Mouse (Mus musculus): ENCODE results near the gene Sema4c. TPM values are rescaled to one million over a fixed set of nuclear protein-coding genes. Genes with fewer than 3 reads are reported as not detected.

Sema4c gene
- total RNA-seq, 2 experiments from 2014 or later = 60.5 to 65.4 TPM

DNA sequence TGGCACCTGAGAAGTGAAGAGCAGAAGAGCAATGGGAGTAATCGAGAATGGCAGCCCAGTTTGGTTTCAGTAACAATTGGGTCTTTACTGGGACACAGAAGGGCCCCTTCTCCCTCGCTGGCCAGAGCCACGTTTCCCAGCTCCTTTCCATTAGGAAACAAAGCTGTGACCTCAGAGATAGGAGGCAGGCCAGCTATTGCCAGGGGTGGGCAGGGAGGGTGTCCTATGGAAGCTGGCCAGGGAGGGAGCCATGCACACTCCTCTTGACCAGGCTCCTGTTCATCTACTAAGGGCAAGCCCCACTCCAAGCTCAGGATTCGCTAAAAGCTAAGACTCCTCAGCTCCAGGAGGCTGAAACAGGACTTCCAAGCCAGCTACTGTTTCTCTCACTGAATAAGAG lies 1.1 kb upstream of the Sema4c start:
- intact Hi-C loops (cut with DNase I) = loop anchor here (5.0 to 10.0 kb wide), 2 partner anchors 76 to 123 kb away; partner anchors contain the start of gene Fam178b
- no peak for DNase-seq

DNA sequence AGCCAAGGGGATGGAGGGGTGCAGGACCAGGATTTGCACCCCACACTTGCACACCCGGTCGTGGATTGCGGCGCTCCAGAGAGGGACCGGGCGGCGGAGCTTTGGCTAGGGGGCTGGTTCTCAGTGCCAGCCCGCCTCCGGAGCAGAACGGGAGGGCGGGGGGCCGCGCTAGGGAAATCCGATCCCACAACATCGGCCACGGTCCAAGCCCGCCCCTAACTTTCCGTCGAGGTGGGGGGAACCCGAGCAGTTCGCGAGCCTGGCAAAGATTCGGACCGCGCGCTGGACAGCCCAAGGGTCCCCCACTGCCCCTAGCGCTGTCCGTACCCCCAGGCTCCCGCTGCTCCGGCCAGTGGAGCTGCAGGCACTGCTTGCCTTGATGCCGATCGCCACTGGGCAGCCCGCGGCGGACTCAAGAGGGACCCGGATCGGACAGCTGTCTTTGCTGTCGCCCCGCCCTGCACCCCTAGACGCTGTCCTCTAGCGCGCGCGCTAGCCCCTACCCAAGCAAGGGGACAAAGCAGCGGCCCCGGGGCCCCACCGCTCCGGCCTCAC lies 615 bp downstream of the Sema4c start:
- intact Hi-C loops (cut with DNase I) = loop anchor here (5.0 to 10.0 kb wide), 2 partner anchors 77 to 125 kb away; partner anchors contain the start of gene Fam178b
- DNase-seq = peak; percentile 92

DNA sequence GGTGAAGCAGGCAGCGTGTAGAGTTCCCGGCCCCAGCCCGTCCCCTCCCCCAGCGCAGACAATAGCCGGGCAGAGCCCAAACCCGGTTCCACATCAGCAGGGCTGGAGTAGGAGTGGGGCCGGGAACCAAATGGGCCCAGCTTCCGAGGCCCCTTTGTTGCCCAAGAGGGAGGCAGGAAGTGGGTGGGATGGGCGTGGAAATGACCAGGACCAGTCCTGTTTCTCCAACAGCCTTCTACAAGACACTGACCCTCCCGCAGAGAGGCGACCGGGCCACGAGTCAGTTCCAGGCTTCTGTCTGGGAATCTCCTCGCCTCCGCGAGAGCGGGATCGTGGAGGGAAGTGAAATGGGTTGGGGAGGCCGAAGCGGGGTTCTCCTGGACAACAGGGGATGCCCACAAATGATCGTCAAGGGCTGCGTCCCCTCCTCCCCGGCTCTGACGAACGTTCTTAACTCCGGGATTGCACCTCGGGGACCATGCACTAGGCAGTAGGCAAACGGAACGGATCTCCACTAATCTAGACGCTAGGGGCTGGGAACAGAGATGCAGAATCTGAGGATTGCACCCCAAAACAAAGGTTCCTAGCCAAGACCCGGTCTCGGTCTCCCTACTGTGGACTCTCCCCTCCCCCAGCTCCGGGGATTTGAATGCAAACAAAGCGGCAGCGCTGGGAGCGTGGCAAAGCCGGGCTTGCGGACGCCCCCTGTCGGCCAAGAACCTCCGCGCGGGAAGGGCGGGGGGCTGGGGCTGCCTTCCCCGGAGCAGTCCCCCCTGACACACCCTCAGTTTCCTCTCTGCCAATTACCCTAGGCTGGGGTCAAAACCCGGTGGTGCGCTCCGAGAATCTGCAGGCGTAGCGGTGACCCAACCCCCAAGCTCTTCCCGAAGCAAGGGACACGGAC lies 1.3 kb downstream of the Sema4c start:
- intact Hi-C loops (cut with DNase I) = loop anchor here (5.0 to 10.0 kb wide), 2 partner anchors 78 to 125 kb away; partner anchors contain the start of gene Fam178b
- peak; percentile 99 for DNase-seq

DNA sequence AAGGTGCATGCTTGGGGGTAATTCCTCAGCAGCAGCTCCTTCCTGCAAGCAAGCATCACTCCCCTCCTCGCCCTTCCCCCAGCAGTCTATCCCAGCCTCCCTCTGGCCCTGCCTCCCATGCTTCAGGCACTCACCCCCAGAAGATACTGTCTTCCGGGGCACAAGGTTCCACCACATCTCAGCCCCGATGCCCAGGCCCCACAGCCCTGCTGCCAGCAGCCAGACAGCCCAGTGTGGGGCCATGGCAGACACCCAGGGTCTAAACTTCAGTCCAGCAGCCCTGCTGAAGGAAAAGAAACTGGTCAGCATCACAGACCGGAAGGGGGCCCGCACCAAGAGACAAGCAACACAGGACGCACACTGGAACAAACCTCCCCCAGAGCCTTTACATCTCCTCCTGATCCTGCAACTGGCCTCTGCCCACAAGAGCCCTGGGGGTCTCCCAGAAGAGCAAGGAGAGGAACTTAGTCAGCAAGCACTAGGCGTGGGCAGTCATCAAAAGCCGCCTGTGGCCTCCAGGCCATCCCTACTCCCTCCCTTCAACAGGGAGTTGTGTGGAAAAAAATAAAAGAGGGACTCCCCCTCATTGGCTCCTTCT lies 2.3 kb downstream of the Sema4c start:
- intact Hi-C loops (cut with DNase I) = loop anchor here (5.0 to 10.0 kb wide), 2 partner anchors 79 to 126 kb away; partner anchors contain the start of gene Fam178b
- peak; percentile 78 for DNase-seq

DNA sequence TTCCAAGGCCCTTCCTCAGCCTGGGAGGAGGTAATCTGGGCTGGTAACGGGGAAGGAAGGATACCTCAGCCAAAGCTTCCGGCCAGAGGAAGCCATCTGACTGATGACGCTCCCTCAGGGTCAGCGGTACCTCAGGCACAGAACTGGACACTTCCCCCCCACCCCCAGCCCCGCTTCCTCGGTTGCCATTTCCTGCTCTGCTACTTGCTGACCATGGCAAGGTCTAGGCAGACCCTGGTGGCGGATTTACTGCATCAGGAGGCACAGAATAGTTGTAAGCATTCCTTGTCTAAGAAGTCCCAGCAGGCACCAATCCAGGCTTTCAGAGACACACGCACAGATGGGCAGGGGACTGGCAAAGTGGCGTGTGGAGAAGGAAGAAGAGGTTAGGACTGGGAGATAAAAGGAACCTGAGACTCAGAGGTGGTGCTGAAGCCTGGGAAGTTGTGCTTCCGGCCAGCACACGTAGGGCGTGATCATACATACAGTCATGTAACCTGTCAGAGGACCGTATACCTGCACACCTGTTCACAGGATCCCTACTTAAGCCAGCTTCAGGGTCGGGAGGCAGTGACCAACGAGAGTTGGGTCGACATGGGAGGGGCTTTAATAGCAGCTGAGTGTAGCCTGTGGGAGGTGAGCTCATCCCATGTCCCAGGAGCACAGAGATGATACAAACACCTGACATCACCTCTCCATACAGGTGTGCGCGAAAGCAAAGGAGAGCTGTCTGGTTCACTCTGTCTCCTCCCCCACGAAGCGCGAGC lies 3.3 kb downstream of the Sema4c start:
- intact Hi-C loops (cut with DNase I) = loop anchor here (5.0 to 10.0 kb wide), 2 partner anchors 80 to 127 kb away; partner anchors contain the start of gene Fam178b
- DNase-seq = peak; percentile 44

DNA sequence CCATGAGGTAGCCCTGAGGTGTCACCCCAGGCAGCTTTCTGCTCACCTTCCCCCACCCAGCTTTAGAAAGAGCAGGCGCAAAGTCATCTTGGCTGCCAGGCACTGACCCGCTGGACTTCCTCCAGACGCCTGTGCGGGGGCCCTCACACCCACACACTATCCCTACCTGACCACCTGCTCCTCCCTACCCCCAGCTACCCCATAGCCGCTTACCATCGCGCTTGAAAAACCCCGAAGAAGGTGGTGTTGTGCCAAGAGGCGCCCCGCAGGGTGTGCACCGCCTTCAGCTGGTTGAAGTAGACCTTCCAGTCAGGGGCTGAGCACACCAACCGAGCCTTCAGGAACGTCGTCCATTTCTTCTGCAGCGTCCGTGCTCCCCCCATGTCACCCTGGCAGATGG lies 5.6 kb downstream of the Sema4c start:
- intact Hi-C loops (cut with DNase I) = loop anchor here (10.0 kb wide), 1 partner anchor 82 kb away; no protein-coding TSS in a partner anchor
- DNase-seq = peak; percentile 66

DNA sequence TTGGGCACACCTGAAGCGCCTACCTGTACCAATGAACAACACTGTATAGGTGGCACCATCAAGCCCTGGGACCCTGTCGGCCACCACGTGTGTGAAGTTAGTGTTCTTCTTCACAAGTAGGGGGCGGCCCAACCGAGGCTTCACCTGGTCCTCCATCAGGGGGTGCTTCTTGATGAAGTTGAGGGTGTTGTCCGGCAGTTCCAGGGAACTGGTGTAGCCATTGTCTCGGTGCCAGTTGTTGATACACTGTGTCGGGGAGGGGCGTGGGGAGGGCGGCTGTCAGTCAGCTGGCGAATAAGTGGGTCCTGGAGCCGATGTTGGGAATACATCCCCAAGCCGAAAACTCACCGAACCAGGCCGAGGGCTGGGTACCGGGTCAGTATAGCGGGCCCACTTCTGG lies 6.2 kb downstream of the Sema4c start:
- DNase-seq = no peak
- intact Hi-C loops (cut with DNase I) = loop anchor here (10.0 kb wide), 1 partner anchor 83 kb away; no protein-coding TSS in a partner anchor

DNA sequence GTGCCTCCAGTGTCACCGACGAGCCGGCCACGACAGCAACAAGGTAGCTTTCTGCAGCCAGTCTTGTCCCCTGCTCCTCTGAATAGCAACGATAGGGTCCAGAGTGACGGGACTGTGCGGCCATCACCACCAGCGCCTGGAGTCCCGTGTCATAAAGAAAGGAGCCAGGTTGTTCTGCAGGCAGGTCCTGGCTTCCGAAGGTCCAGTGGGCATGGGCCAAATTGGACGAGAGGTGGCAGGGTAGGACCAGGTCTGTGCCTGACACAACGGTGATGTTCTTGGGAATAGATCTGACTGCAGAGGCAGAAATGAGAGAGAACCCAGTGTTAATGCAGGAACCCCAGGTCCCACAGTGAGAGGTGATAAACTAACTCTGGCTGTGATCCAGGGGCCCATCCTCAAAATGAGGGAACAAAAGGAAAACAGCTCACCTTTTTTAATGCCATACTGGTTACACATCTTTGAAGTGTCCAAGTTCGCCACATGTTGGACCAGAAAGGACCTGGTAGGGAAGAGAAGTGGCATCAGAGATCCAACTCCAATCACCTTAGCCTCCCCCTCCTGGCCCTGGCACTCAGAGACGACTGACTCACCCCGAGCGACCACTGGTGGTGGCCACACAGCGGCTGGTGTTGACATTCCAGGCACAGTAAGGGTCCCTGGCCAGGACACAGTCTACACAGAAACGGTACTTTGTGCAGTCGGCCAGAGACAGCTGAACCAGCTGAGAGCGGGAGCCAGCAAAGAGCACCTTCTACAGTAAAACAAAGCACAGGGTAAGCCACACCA lies 7.9 kb downstream of the Sema4c start:
- intact Hi-C loops (cut with DNase I) = loop anchor here (10.0 kb wide), 1 partner anchor 85 kb away; no protein-coding TSS in a partner anchor
- no peak for DNase-seq

DNA sequence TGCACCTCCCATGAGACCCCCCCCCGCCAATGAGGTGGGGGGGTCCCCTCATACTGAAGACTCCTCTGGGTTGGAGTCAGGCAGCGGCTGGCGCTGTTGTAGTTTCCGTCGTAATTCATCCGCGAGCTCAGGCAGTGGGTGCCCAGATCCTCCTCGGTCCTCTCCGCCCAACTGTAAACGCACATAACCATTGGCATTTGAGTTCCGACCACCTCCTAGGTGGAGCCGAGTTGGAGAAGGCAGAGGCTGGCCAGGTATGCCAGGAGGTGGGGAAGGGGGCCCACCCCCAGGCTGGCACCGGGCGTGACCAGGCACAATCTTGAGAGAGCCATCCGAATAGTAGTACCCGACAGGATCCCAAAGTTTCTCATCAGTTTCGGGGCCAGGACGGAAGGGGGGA lies 8.7 kb downstream of the Sema4c start:
- intact Hi-C loops (cut with DNase I) = loop anchor here (5.0 kb wide), 1 partner anchor 143 kb away; the partner anchor contains the start of gene Cox5b
- DNase-seq = no peak

DNA sequence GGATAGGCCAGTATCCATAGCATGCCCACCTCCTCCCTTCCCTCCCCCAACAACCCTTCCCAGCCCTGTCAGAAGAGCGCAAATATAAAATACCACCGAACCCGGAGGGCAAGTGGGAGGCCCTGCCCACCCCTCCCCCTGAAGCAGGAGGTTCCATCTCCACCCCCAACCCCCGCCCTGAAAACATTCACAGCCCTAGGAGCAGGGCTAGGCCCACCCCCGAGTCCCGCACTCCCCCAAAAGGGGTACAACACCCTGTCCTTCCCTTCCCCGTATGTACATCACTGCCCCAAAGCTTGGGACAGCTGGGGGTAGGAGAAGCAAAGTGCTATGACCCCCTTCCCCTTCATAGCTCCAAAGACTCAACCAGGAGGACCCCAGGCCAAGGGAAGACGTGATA lies 9.4 kb downstream of the Sema4c start:
- intact Hi-C loops (cut with DNase I) = loop anchor here (5.0 kb wide), 1 partner anchor 144 kb away; the partner anchor contains the start of gene Cox5b

DNA sequence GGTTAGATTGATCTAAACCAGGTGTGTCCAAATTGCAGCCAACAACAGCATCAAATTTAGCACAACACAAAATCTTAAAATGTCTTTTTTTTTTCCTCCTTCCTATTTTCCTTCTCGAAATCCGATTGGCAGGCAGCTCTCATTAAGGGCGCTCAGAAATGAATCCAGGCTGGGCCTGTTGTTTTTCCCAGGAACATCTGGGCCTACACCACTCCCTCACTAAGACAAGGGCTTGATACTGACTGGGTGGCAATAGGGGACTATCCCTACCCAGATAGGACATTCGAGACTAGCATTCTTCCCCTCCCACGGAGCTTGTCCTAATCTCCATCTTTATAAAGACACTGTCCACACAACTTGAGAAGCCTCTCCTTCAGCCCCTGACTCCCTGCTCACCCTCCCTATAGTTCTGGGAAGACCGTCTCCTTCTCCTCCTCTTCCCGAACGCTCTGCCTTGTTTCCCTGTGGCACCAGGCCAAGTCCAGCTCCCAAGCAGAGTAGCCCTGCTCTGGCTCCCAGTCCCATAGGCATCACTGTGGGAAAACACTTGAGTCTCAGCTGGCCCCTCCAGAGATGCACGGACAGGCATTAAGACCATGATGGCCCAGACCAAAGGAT lies 10.1 kb downstream of the Sema4c start:
- intact Hi-C loops (cut with DNase I) = loop anchor here (5.0 kb wide), 1 partner anchor 144 kb away; the partner anchor contains the start of gene Cox5b
- DNase-seq = peak; percentile 66

More for the DNA sequence above, 9.4 kb downstream of the Sema4c start:
- no peak for DNase-seq

DNA sequence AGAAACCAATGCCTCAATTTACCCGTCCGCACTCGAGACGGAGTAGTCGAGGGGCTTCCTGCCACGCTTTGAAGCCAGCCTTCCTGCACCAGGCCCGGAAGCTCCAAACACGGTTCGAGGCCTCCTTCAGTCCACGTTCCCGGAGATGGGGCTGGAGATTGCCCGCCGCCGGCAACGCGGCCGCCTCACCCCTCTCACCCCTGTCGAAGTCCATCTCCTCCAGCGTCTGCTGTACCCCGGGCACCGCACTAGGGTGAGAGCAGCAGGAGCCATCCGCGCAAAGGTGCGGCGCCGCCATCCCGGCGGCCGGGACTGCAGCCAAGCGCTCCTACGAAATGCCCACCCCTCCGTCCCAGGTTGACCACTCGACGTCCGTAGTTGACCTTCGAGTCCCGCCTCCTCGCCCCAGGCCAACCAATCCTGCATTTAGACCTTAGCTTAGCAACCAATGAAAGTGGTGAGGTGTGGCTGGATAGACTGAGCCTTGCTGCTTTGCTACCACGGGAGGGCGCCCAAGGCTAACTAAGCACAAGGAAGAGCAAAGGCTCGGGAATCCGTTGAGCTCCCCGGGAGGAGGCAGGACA lies 11.2 kb downstream of the Sema4c start, which contains the start of gene Ankrd39:
Ankrd39 (minus strand) TSS at position 558 of the 584 bp plus-strand sequence.
- DNase-seq = peak; percentile 99
- intact Hi-C loops (cut with DNase I) = loop anchor here (5.0 kb wide), 1 partner anchor 145 kb away; the partner anchor contains the start of gene Cox5b

DNA sequence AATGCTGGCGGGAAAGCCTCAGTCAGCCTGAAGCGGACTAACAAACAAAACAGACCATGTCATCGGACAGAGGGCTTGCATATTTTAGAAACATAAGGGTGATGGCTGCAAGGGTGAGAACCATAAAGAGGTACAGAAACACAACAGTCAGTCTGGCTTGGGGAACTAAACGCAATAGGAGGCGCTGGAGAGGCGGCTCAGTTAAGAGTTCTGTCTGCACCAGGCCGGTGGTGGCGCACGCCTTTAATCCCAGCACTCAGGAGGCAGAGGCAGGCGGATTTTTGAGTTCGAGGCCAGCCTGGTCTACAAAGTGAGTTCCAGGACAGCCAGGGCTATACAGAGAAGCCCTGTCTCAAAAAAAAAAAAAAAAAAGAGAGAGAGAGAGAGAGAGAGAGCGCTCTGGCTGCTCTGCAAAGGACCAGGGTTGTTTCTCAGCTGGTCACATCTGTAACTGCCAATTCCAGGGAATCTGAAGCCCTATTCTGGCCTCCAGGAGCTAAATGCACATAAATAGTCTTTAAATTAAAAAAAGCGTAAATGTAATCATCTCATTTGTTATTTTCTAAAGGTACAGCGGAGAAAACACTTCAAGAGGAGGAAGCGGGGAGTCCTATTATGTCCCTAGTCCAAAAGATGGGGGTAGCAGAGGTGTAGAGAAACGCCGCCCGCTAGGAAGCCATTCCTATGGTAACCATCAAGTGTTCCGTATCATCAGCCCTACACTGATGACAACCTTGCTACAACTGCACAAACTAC lies 12.1 kb downstream of the Sema4c start:
- intact Hi-C loops (cut with DNase I) = loop anchor here (5.0 kb wide), 1 partner anchor 146 kb away; the partner anchor contains the start of gene Cox5b
- no peak for DNase-seq

DNA sequence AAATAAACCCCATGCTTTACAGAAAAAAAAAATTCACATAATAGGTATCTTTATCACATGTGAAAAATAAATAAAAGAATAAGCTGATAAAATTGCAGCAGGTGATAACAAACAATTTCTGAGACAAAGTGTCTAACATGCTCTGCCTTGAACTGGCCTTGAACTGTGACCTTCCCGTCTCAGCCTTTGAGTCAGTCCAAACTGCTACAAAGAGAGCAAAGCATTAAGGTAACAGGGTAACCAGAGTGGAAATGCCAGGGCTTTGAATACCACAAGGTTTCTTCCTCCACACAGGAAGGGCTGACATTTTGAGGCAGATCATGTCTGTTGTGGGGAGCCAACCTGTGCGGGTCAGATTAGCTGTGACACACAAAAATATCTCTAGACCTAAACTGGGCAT lies 12.8 kb downstream of the Sema4c start:
- DNase-seq = no peak
- intact Hi-C loops (cut with DNase I) = loop anchor here (5.0 kb wide), 1 partner anchor 147 kb away; the partner anchor contains the start of gene Cox5b

DNA sequence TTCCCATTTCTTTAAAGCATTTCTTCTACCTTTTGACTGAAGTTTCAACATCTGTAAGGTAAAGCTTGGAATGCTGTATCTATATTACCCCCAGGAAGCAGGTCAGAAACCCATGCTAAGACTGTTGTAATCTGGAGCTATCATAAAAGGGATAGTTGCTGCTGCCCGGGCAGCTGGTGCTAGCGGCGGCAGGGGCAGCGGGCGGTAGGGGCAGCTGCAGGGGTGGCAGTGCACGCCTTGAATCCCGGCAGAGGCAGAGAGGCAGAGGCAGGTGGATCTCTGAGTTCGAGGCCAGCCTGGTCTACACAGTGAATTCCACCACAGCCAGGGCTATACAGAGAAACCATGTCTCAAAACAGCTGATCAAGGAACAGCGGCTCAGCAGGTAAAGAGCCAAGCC lies 15.2 kb downstream of the Sema4c start:
- DNase-seq = no peak
- intact Hi-C loops (cut with DNase I) = no loop called here

DNA sequence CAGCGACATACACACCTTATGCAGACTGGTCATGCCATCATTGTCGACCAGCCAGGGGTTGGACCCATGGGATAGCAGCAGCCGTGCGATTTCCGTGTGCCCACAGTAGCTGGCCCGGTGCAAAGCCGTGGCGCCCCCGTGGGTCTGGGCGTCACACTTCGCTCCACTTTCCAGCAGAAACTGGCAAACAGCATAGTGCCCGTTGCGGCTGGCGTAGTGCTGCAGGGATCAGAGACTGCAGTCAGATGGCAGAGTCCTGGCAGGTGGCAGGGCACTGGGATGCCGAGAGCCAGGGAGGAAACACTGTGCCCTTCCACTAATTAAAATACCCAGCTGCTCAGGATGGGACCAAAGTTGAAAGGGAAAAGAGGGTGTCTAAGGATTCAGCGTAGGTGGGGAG lies 16.3 kb downstream of the Sema4c start:
- intact Hi-C loops (cut with DNase I) = no loop called here
- DNase-seq = peak; percentile 64

DNA sequence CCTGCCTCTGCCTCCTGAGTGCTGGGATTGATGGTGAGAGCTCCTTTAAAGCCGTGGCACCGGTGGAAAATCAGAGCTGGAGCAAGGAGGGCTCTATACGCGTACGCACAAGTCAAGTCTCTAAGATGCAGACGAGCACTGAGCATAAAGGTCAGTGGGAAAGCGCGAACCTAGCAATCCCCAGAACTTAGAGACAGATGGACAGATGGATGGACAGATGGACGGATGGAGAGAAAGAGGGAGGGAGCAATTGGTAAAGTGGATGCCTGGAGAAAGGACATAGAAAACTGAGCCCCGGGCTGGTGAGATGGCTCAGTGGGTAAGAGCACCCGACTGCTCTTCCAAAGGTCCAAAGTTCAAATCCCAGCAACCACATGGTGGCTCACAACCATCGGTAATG lies 17.3 kb downstream of the Sema4c start:
- intact Hi-C loops (cut with DNase I) = no loop called here
- no peak for DNase-seq
